Mouse (Mus musculus) ES-E14 (cell line): ENCODE measurements at regions not wholly inside any gene's neighbourhood (a gene's known extent, or its start where the extent isn't known, plus 50 kb on each side); places are given as distances from the start of the nearest gene placed in this dataset.

ENCODE experiments used
- CHD2 ChIP-seq: IDR thresholded peaks from 2 replicates; pipeline ENCODE4 v1.6.1; 2014; ENCODE audit warnings: mild to moderate bottlenecking, low read depth, low read length, inconsistent platforms
- HCFC1 ChIP-seq: IDR thresholded peaks from 2 replicates; pipeline ENCODE4 v1.6.1; 2012; ENCODE audit warnings: low read length, inconsistent platforms, borderline replicate concordance; ENCODE audit not compliant: insufficient read depth
- MAFK ChIP-seq: IDR thresholded peaks from 2 replicates; pipeline ENCODE4 v1.6.1; 2014; ENCODE audit warnings: mild to moderate bottlenecking, low read depth, low read length, inconsistent platforms; ENCODE audit not compliant: insufficient read depth
- ZC3H11A ChIP-seq: IDR thresholded peaks from 2 replicates; pipeline ENCODE4 v1.6.1; 2012; ENCODE audit warnings: low read depth, mild to moderate bottlenecking, inconsistent platforms, low read length, borderline replicate concordance
- ZNF384 ChIP-seq: IDR thresholded peaks from 2 replicates; pipeline ENCODE4 v1.6.1; 2012; ENCODE audit warnings: low read depth, low read length, inconsistent platforms

DNA sequence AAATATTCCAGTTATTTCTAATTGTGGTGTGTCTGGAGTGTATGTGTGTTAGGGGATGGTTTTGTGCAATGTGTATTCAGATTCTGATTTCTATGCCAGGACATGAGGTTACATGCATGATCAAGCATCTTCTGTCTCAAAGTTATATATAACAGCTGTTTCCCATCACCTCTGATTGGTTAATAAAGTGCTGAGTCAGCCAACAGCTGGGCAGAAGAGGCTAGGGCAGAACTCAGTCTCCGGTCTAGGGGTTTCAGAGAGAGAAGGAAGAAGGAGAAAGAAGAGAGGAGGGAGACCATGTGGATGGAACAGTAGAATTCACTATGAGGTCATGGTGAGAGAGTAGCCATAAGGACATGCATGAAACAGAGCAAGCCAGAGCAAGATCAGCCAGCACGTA lies 1295.8 kb downstream of the Dnajb9 start:
- TF ChIP-seq MAFK (peak; percentile 66; the same call in 1 of the 2 replicates), HCFC1 (no peak), ZNF384 (no peak), CHD2 (no peak), ZC3H11A (no peak)
